In genomic region chr11:23954323-23954722, GRCm38 (mm10) we compare ENCODE assay signal across 8 mouse cellular contexts. TPM values are rescaled to one million over a fixed set of nuclear protein-coding genes. Genes with fewer than 3 reads are reported as not detected.
DNase-seq lines count a peak whose midpoint lies in the region; ATAC-seq lines count a peak whose summit lies in the region.

No protein-coding gene starts in this region.

- H3K36me3 ChIP-seq in hindbrain, embryonic 13.5 days, result no peaks in the 10 kb centered on the region
- no peaks in the 10 kb centered on the region for H3K36me3 ChIP-seq in hindbrain, embryonic 12.5 days
- H3K36me3 ChIP-seq in embryonic facial prominence, embryonic 15.5 days, result no peaks in the 10 kb centered on the region

- peak overlapping the region; percentile 25 for H3K4me2 ChIP-seq in hindbrain, embryonic 13.5 days
- H3K4me2 ChIP-seq in hindbrain, embryonic 12.5 days (replicated peaks), result no peak overlapping the region; the same call in 1 of the 2 replicates
- 0 out of 2 replicates have a peak overlapping the region, but pooled peaks have one; percentile 10 for H3K4me2 ChIP-seq in embryonic facial prominence, embryonic 15.5 days (replicated peaks)

- no peak for ATAC-seq in hindbrain, embryonic 13.5 days (ENCODE audit: low FRiP score)
- no peak for ATAC-seq in hindbrain, embryonic 12.5 days (ENCODE audit: low FRiP score)
- ATAC-seq in embryonic facial prominence, embryonic 15.5 days (ENCODE audit: insufficient number of reproducible peaks, low FRiP score, low TSS enrichment, low read depth), result no peak
- 0 out of 2 replicates have a peak, but pooled peaks have one; percentile 27 for ATAC-seq in monocyte, adult 5-6 weeks (replicated peaks; ENCODE audit: insufficient number of reproducible peaks, low FRiP score, low TSS enrichment, poor library complexity, severe bottlenecking)

- no peak overlapping the region for H3K9ac ChIP-seq in hindbrain, embryonic 13.5 days
- H3K9ac ChIP-seq in hindbrain, embryonic 12.5 days, result no peak overlapping the region
- no peak overlapping the region for H3K9ac ChIP-seq in embryonic facial prominence, embryonic 15.5 days

- DNase-seq in MEL-GATA-1-ER (ENCODE audit: extremely low read depth, low read depth), result peak; percentile 40
- no peak for DNase-seq in urinary bladder, postnatal 25 days (ENCODE audit: low spot score)
- no peak for DNase-seq in left cerebral cortex, postnatal 10 days (ENCODE audit: extremely low spot score in 1 of 2, low spot score in 2 of 2)
- no peak for DNase-seq in thymus, postnatal 4 days

- H3K4me1 ChIP-seq in hindbrain, embryonic 13.5 days (replicated peaks), result no peaks in the 10 kb centered on the region
- H3K4me1 ChIP-seq in hindbrain, embryonic 12.5 days, result no peaks in the 10 kb centered on the region
- no peaks in the 10 kb centered on the region for H3K4me1 ChIP-seq in embryonic facial prominence, embryonic 15.5 days

- H3K27ac ChIP-seq in hindbrain, embryonic 13.5 days, result no peak overlapping the region
- H3K27ac ChIP-seq in hindbrain, embryonic 12.5 days, result no peak overlapping the region
- H3K27ac ChIP-seq in embryonic facial prominence, embryonic 15.5 days (replicated peaks), result no peak overlapping the region

- no peaks in the 10 kb centered on the region for H3K27me3 ChIP-seq in hindbrain, embryonic 13.5 days
- peaks cover 3% of the 10 kb centered on the region; the same call in 1 of the 2 replicates for H3K27me3 ChIP-seq in hindbrain, embryonic 12.5 days
- no peaks in the 10 kb centered on the region for H3K27me3 ChIP-seq in embryonic facial prominence, embryonic 15.5 days

- intact Hi-C loops in left cerebral cortex, postnatal 10 days (cut with DNase I), result loop anchor here (5.0 to 10.0 kb wide), 2 partner anchors 60 to 272 kb away; partner anchors contain the start of gene Papolg

- no peak overlapping the region for H3K4me3 ChIP-seq in hindbrain, embryonic 13.5 days
- no peak overlapping the region for H3K4me3 ChIP-seq in hindbrain, embryonic 12.5 days
- H3K4me3 ChIP-seq in embryonic facial prominence, embryonic 15.5 days (replicated peaks), result no peak overlapping the region

- no peaks in the 10 kb centered on the region for H3K9me3 ChIP-seq in hindbrain, embryonic 13.5 days
- H3K9me3 ChIP-seq in hindbrain, embryonic 12.5 days (replicated peaks), result no peaks in the 10 kb centered on the region
- H3K9me3 ChIP-seq in embryonic facial prominence, embryonic 15.5 days (replicated peaks), result no peaks in the 10 kb centered on the region

- 6% methylated on average over 4 of the region's 4 CpGs for WGBS in hindbrain, embryonic 13.5 days
- 2% methylated on average over 4 of the region's 4 CpGs for WGBS in hindbrain, embryonic 12.5 days
- 1% methylated on average over 4 of the region's 4 CpGs for WGBS in embryonic facial prominence, embryonic 15.5 days

RNA-seq across cellular contexts. Expression of gene Papolg, which starts 59.3 kb away (rescaled TPM):
- 23.6 and 24.6 TPM in 2 replicates for polyA plus RNA-seq in hindbrain, embryonic 13.5 days (2015; fragmentation: Nextera tagmentation; extraction: Ambion mirVana)
- 27.7 and 29.0 TPM in 2 replicates for polyA plus RNA-seq in hindbrain, embryonic 12.5 days (2016; fragmentation: Nextera tagmentation; extraction: Ambion mirVana)
- 11.9 and 12.3 TPM in 2 replicates for polyA plus RNA-seq in embryonic facial prominence, embryonic 15.5 days (2015; fragmentation: Nextera tagmentation; extraction: Ambion mirVana)
- 37.7 to 56.4 TPM (median 38.9 TPM) in 3 replicates for total RNA-seq in monocyte, adult 5-6 weeks (2017)
- total RNA-seq in left cerebral cortex, postnatal 10 days (2021), result 10 to 100 TPM; 20.2 to 20.3 TPM
